In genomic region chr3:58577506-58578050, GRCm38 (mm10) we compare ENCODE assay signal across 8 mouse cellular contexts. TPM values are rescaled to one million over a fixed set of nuclear protein-coding genes. Genes with fewer than 3 reads are reported as not detected.
DNase-seq lines count a peak whose midpoint lies in the region; ATAC-seq and TF ChIP-seq lines count a peak whose summit lies in the region.

No protein-coding gene starts in this region.

- H3K27ac ChIP-seq in heart, embryonic 10.5 days = peak overlapping the region; percentile 98
- no peak overlapping the region for H3K27ac ChIP-seq in forebrain, embryonic 12.5 days
- H3K27ac ChIP-seq in liver, embryonic 15.5 days (replicated peaks) = peak overlapping the region; percentile 97

- no peaks in the 10 kb centered on the region for H3K27me3 ChIP-seq in heart, embryonic 10.5 days (ENCODE audit: insufficient read depth, poor library complexity, severe bottlenecking)
- no peaks in the 10 kb centered on the region for H3K27me3 ChIP-seq in E14TG2a.4 (ENCODE audit: insufficient read depth, low read length)
- H3K27me3 ChIP-seq in forebrain, embryonic 12.5 days = no peaks in the 10 kb centered on the region
- H3K27me3 ChIP-seq in liver, embryonic 15.5 days = no peaks in the 10 kb centered on the region

- H3K9ac ChIP-seq in forebrain, embryonic 12.5 days = peak overlapping the region; percentile 98
- peak overlapping the region; percentile 100 for H3K9ac ChIP-seq in liver, embryonic 15.5 days

- peaks cover 17% of the 10 kb centered on the region for H3K36me3 ChIP-seq in heart, embryonic 10.5 days
- H3K36me3 ChIP-seq in E14TG2a.4 (ENCODE audit: insufficient read depth, low read length) = peaks cover 25% of the 10 kb centered on the region
- H3K36me3 ChIP-seq in forebrain, embryonic 12.5 days (replicated peaks) = peaks cover 12% of the 10 kb centered on the region
- peaks cover 15% of the 10 kb centered on the region for H3K36me3 ChIP-seq in liver, embryonic 15.5 days (replicated peaks)

- peak overlapping the region; percentile 58 for H3K4me2 ChIP-seq in forebrain, embryonic 12.5 days
- H3K4me2 ChIP-seq in liver, embryonic 15.5 days = peak overlapping the region; percentile 63

- H3K4me3 ChIP-seq in heart, embryonic 10.5 days = peak overlapping the region; percentile 88
- H3K4me3 ChIP-seq in E14TG2a.4 (replicated peaks; ENCODE audit: low read length) = peak overlapping the region; percentile 89
- peak overlapping the region; percentile 95 for H3K4me3 ChIP-seq in forebrain, embryonic 12.5 days (replicated peaks)
- peak overlapping the region; percentile 96 for H3K4me3 ChIP-seq in liver, embryonic 15.5 days (replicated peaks)

- 22% methylated on average over 8 of the region's 8 CpGs for WGBS in heart, embryonic 10.5 days
- WGBS in forebrain, embryonic 12.5 days = 20% methylated on average over 8 of the region's 8 CpGs
- WGBS in liver, embryonic 15.5 days (ENCODE audit: insufficient replicate concordance) = 21% methylated on average over 8 of the region's 8 CpGs

- no peak for ATAC-seq in forebrain, embryonic 12.5 days (ENCODE audit: low FRiP score)
- no peak for ATAC-seq in liver, embryonic 15.5 days (ENCODE audit: insufficient read depth)

- peaks cover 11% of the 10 kb centered on the region; the same call in 1 of the 2 replicates for H3K4me1 ChIP-seq in heart, embryonic 10.5 days
- peaks cover 54% of the 10 kb centered on the region for H3K4me1 ChIP-seq in E14TG2a.4 (replicated peaks; ENCODE audit: low read depth, low read length)
- peaks cover 9% of the 10 kb centered on the region for H3K4me1 ChIP-seq in forebrain, embryonic 12.5 days
- H3K4me1 ChIP-seq in liver, embryonic 15.5 days (replicated peaks) = peaks cover 30% of the 10 kb centered on the region

- no peak for DNase-seq in heart, embryonic 10.5 days (ENCODE audit: low spot score)
- no peak for DNase-seq in heart, adult 8-10 months (ENCODE audit: low spot score)
- DNase-seq in left cerebral cortex, postnatal 14 days (ENCODE audit: low spot score in 2 of 2) = no peak
- DNase-seq in left cerebral cortex, postnatal 4 days = no peak
- no peak for DNase-seq in gastrocnemius, adult 8-10 months (ENCODE audit: low spot score in 2 of 2)

- intact Hi-C loops in left cerebral cortex, postnatal 14 days (cut with DNase I) = loop anchor here (10.0 kb wide), 1 partner anchor 117 kb away; the partner anchor contains the start of gene Siah2
- intact Hi-C loops in left cerebral cortex, postnatal 4 days (cut with DNase I) = no loop called here

- no peaks in the 10 kb centered on the region for H3K9me3 ChIP-seq in heart, embryonic 10.5 days
- H3K9me3 ChIP-seq in E14TG2a.4 (ENCODE audit: low read length) = no peaks in the 10 kb centered on the region
- no peaks in the 10 kb centered on the region for H3K9me3 ChIP-seq in forebrain, embryonic 12.5 days
- H3K9me3 ChIP-seq in liver, embryonic 15.5 days (replicated peaks) = no peaks in the 10 kb centered on the region

- TF ChIP-seq CTCF in E14TG2a.4 (conservative IDR thresholded peaks at IDR 0.05; ENCODE audit: low read length) = no peak

RNA-seq across cellular contexts. Expression of gene Selenot, which starts 1.1 kb away (rescaled TPM):
- 15.5 and 17.1 TPM in 2 replicates for polyA plus RNA-seq in heart, embryonic 10.5 days (2016; fragmentation: Nextera tagmentation; extraction: Ambion mirVana)
- total RNA-seq in heart, adult 8-10 months (2022) = 100 to 1,000 TPM; 116 to 126 (median 120) TPM
- 21.1 and 23.6 TPM in 2 replicates for polyA plus RNA-seq in forebrain, embryonic 12.5 days (2016; fragmentation: Nextera tagmentation; extraction: Ambion mirVana)
- 10.5 and 10.6 TPM in 2 replicates for polyA plus RNA-seq in liver, embryonic 15.5 days (2015; fragmentation: Nextera tagmentation; extraction: Ambion mirVana)
- 100 to 1,000 TPM; 166 to 173 TPM for total RNA-seq in left cerebral cortex, postnatal 14 days (2021)
- total RNA-seq in left cerebral cortex, postnatal 4 days (2021) = 100 to 1,000 TPM; 142 to 149 TPM
- total RNA-seq in gastrocnemius, adult 8-10 months (2022) = 100 to 1,000 TPM; 121 to 128 (median 126) TPM

RNA-seq across cellular contexts. Expression of gene Serp1, which starts 51.9 kb away (rescaled TPM):
- polyA plus RNA-seq in heart, embryonic 10.5 days (2016; fragmentation: Nextera tagmentation; extraction: Ambion mirVana) = 121 and 141 TPM in 2 replicates
- 10 to 100 TPM in 2 of 4 experiments, 1 to 10 TPM in 2; 8.8 to 14.1 (median 9.6) TPM for total RNA-seq in heart, adult 8-10 months (2022)
- 117 and 121 TPM in 2 replicates for polyA plus RNA-seq in forebrain, embryonic 12.5 days (2016; fragmentation: Nextera tagmentation; extraction: Ambion mirVana)
- polyA plus RNA-seq in liver, embryonic 15.5 days (2015; fragmentation: Nextera tagmentation; extraction: Ambion mirVana) = 101 and 105 TPM in 2 replicates
- 10 to 100 TPM; 24.7 to 26.8 TPM for total RNA-seq in left cerebral cortex, postnatal 14 days (2021)
- total RNA-seq in left cerebral cortex, postnatal 4 days (2021) = 10 to 100 TPM; 24.4 to 26.0 TPM
- total RNA-seq in gastrocnemius, adult 8-10 months (2022) = 1 to 10 TPM; 5.3 to 7.7 (median 6.6) TPM

RNA-seq across cellular contexts. Expression of gene Eif2a, which starts 52.0 kb away (rescaled TPM):
- polyA plus RNA-seq in heart, embryonic 10.5 days (2016; fragmentation: Nextera tagmentation; extraction: Ambion mirVana) = 45.2 and 47.5 TPM in 2 replicates
- total RNA-seq in heart, adult 8-10 months (2022) = 10 to 100 TPM; 35.5 to 36.8 (median 35.8) TPM
- 49.7 and 50.6 TPM in 2 replicates for polyA plus RNA-seq in forebrain, embryonic 12.5 days (2016; fragmentation: Nextera tagmentation; extraction: Ambion mirVana)
- polyA plus RNA-seq in liver, embryonic 15.5 days (2015; fragmentation: Nextera tagmentation; extraction: Ambion mirVana) = 23.5 and 25.8 TPM in 2 replicates
- 10 to 100 TPM; 43.4 to 44.1 TPM for total RNA-seq in left cerebral cortex, postnatal 14 days (2021)
- total RNA-seq in left cerebral cortex, postnatal 4 days (2021) = 10 to 100 TPM; 48.0 to 48.1 TPM
- total RNA-seq in gastrocnemius, adult 8-10 months (2022) = 10 to 100 TPM; 39.4 to 49.8 (median 47.2) TPM

RNA-seq across cellular contexts. Expression of gene Erich6, which starts 59.4 kb away (rescaled TPM):
- 0.06 TPM in 1 of 2 replicates, not detected in the other for polyA plus RNA-seq in heart, embryonic 10.5 days (2016; fragmentation: Nextera tagmentation; extraction: Ambion mirVana)
- total RNA-seq in heart, adult 8-10 months (2022) = not detected
- polyA plus RNA-seq in forebrain, embryonic 12.5 days (2016; fragmentation: Nextera tagmentation; extraction: Ambion mirVana) = 0.11 TPM in 1 of 2 replicates, not detected in the other
- polyA plus RNA-seq in liver, embryonic 15.5 days (2015; fragmentation: Nextera tagmentation; extraction: Ambion mirVana) = not detected in 2 replicates
- total RNA-seq in left cerebral cortex, postnatal 14 days (2021) = 1 to 10 TPM in 1 of 2 experiments, under 1 TPM in 1; 0.89 to 1.6 TPM
- total RNA-seq in left cerebral cortex, postnatal 4 days (2021) = under 1 TPM; 0.56 to 0.72 TPM
- not detected for total RNA-seq in gastrocnemius, adult 8-10 months (2022)
